Mouse (Mus musculus): ENCODE data around the gene Olfr209. TPM values are rescaled to one million over a fixed set of nuclear protein-coding genes. Genes with fewer than 3 reads are reported as not detected.
"Not testable (repeated sequence)": the region's sequence is repeated elsewhere in the genome, so short reads cannot be mapped to it uniquely, and the experiment has no call there.

Olfr209 gene
- polyA plus RNA-seq, 1 experiment from 2014 or later, result not detected

DNA sequence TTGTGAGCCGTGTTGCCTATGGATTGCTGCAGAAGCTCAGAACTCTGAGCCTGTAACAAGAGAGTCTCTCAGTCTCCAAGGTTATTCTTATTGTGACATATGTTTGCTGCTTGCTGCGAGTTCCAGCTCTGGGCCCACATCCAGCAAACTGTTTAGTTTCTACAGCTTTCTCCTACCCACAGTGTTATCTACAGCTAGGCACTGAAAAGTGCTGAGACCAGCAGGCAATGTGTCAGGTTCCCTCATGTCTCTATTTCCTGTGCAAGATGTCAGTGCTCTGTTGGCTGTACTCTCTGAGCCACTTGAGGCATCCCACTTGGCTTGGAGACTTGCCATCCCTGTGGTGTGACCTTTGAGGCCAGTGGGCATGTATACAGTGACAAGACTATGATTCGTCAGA, 29.5 kb upstream of the Olfr209 start:
- Histone ChIP-seq H3K9me3 (ENCODE audit: control insufficient read depth, low read depth, low read length) (no peaks in the 10 kb centered on the region), H3K4me3 (ENCODE audit: low read depth, low read length) (no peak overlapping the region), H3K27ac (ENCODE audit: low read length) (no peak overlapping the region), H3K4me2 (replicated peaks; ENCODE audit: low read depth, low read length) (no peak overlapping the region), H3K4me1 (ENCODE audit: control insufficient read depth, insufficient read depth, low read length) (no peaks in the 10 kb centered on the region), H3K36me3 (ENCODE audit: control insufficient read depth, insufficient read depth, low read length) (no peaks in the 10 kb centered on the region), H3K27me3 (ENCODE audit: control insufficient read depth, insufficient read depth, low read length) (no peaks in the 10 kb centered on the region), H3K9ac (replicated peaks; ENCODE audit: low read depth, low read length) (no peak overlapping the region)
- WGBS, result 62% methylated on average over 3 of the region's 3 CpGs
- ATAC-seq (ENCODE audit: insufficient number of reproducible peaks, insufficient read depth, low FRiP score, low read depth), result no peak

- 82% methylated on average over 1 of the region's 1 CpGs for WGBS
- H3K4me3 ChIP-seq (ENCODE audit: low read depth, low read length), result no peak within 1 kb of the TSS
- no peaks in the 10 kb centered on the region for H3K4me1 ChIP-seq (ENCODE audit: control insufficient read depth, insufficient read depth, low read length)
These were observed 14.6 kb downstream of the Olfr209 start, which contains the start of gene Olfr206 for GRCm38 (mm10) chr16:59349146-59349545. Gene Olfr206 (minus strand): TSS chr16:59349246.

GRCm38 (mm10) chr16:59331038-59331437, 32.8 kb downstream of the Olfr209 start, which contains the start of gene Olfr205:
Gene Olfr205 (minus strand): TSS chr16:59331138.
- no peaks in the 10 kb centered on the region for H3K9me3 ChIP-seq (ENCODE audit: control insufficient read depth, low read depth, low read length)
- H3K27ac ChIP-seq (ENCODE audit: low read length), result no peak within 1 kb of the TSS
- H3K9ac ChIP-seq (replicated peaks; ENCODE audit: low read depth, low read length), result no peak within 1 kb of the TSS
- no peaks in the 10 kb centered on the region for H3K27me3 ChIP-seq (ENCODE audit: control insufficient read depth, insufficient read depth, low read length)
- no peaks in the 10 kb centered on the region for H3K36me3 ChIP-seq (ENCODE audit: control insufficient read depth, insufficient read depth, low read length)
- H3K4me1 ChIP-seq (ENCODE audit: control insufficient read depth, insufficient read depth, low read length), result no peaks in the 10 kb centered on the region
- no peak for ATAC-seq (ENCODE audit: insufficient number of reproducible peaks, insufficient read depth, low FRiP score, low read depth)
- no peak within 1 kb of the TSS for H3K4me3 ChIP-seq (ENCODE audit: low read depth, low read length)
- H3K4me2 ChIP-seq (replicated peaks; ENCODE audit: low read depth, low read length), result no peak within 1 kb of the TSS

More at GRCm38 (mm10) chr16:59349146-59349545, 14.6 kb downstream of the Olfr209 start, which contains the start of gene Olfr206:
- no peak within 1 kb of the TSS for H3K4me2 ChIP-seq (replicated peaks; ENCODE audit: low read depth, low read length)
- H3K9me3 ChIP-seq (ENCODE audit: control insufficient read depth, low read depth, low read length), result no peaks in the 10 kb centered on the region
- no peaks in the 10 kb centered on the region for H3K36me3 ChIP-seq (ENCODE audit: control insufficient read depth, insufficient read depth, low read length)
- no peak within 1 kb of the TSS for H3K27ac ChIP-seq (ENCODE audit: low read length)
- no peaks in the 10 kb centered on the region for H3K27me3 ChIP-seq (ENCODE audit: control insufficient read depth, insufficient read depth, low read length)
- H3K9ac ChIP-seq (replicated peaks; ENCODE audit: low read depth, low read length), result no peak within 1 kb of the TSS
- no peak for ATAC-seq (ENCODE audit: insufficient number of reproducible peaks, insufficient read depth, low FRiP score, low read depth)

DNA sequence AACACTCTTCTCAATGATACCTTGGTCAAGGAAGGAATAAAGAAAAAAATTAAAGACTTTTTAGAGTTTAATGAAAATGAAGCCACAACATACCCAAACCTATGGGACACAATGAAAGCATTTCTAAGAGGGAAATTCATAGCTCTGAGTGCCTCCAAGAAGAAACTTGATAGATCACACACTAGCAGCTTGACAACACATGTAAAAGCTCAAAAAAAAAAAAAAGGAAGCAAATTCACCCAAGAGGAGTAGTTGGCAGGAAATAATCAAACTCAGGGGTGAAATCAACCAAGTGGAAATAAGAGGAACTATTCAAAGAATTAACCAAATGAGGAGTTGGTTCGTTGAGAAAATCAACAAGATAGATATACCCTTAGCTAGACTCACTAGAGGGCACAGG, 40.5 kb downstream of the Olfr209 start:
- H3K36me3 ChIP-seq (ENCODE audit: control insufficient read depth, insufficient read depth, low read length); H3K27me3 ChIP-seq (ENCODE audit: control insufficient read depth, insufficient read depth, low read length); H3K9me3 ChIP-seq (ENCODE audit: control insufficient read depth, low read depth, low read length); ATAC-seq (ENCODE audit: insufficient number of reproducible peaks, insufficient read depth, low FRiP score, low read depth); H3K4me2 ChIP-seq (replicated peaks; ENCODE audit: low read depth, low read length); H3K4me1 ChIP-seq (ENCODE audit: control insufficient read depth, insufficient read depth, low read length); H3K27ac ChIP-seq (ENCODE audit: low read length); H3K9ac ChIP-seq (replicated peaks; ENCODE audit: low read depth, low read length); H3K4me3 ChIP-seq (ENCODE audit: low read depth, low read length): not testable (repeated sequence)
- 67% methylated on average over 1 of the region's 1 CpGs for WGBS

- no peak within 1 kb of the TSS for H3K27ac ChIP-seq (ENCODE audit: low read length)
- no peak within 1 kb of the TSS for H3K9ac ChIP-seq (replicated peaks; ENCODE audit: low read depth, low read length)
- no peaks in the 10 kb centered on the region for H3K36me3 ChIP-seq (ENCODE audit: control insufficient read depth, insufficient read depth, low read length)
- H3K27me3 ChIP-seq (ENCODE audit: control insufficient read depth, insufficient read depth, low read length), result no peaks in the 10 kb centered on the region
- no peaks in the 10 kb centered on the region for H3K9me3 ChIP-seq (ENCODE audit: control insufficient read depth, low read depth, low read length)
- H3K4me1 ChIP-seq (ENCODE audit: control insufficient read depth, insufficient read depth, low read length), result no peaks in the 10 kb centered on the region
- H3K4me3 ChIP-seq (ENCODE audit: low read depth, low read length), result no peak within 1 kb of the TSS
- ATAC-seq (ENCODE audit: insufficient number of reproducible peaks, insufficient read depth, low FRiP score, low read depth), result no peak
- no peak within 1 kb of the TSS for H3K4me2 ChIP-seq (replicated peaks; ENCODE audit: low read depth, low read length)
These were observed 45.6 kb downstream of the Olfr209 start, which contains the start of gene Olfr204 for GRCm38 (mm10) chr16:59318148-59318547. Gene Olfr204 (minus strand): TSS chr16:59318248.

Other genes starting within 250 kb of the Olfr209 start
- not detected in 2 replicates for gene Olfr194, start 242.9 kb downstream of the Olfr209 start, polyA plus RNA-seq (2014; fragmentation: Nextera tagmentation; extraction: Ambion mirVana)
- not detected in 2 replicates for gene Olfr195, start 216.9 kb downstream of the Olfr209 start, polyA plus RNA-seq (2014; fragmentation: Nextera tagmentation; extraction: Ambion mirVana)
- not detected in 2 replicates for gene Olfr196, start 193.5 kb downstream of the Olfr209 start, polyA plus RNA-seq (2014; fragmentation: Nextera tagmentation; extraction: Ambion mirVana)
- not detected in 2 replicates for gene Olfr198, start 160.5 kb downstream of the Olfr209 start, polyA plus RNA-seq (2014; fragmentation: Nextera tagmentation; extraction: Ambion mirVana)
- not detected in 2 replicates for gene Olfr199, start 144.2 kb downstream of the Olfr209 start, polyA plus RNA-seq (2014; fragmentation: Nextera tagmentation; extraction: Ambion mirVana)
- not detected in 2 replicates for gene Olfr201, start 91.4 kb downstream of the Olfr209 start, polyA plus RNA-seq (2014; fragmentation: Nextera tagmentation; extraction: Ambion mirVana)
- gene Olfr202, start 77.2 kb downstream of the Olfr209 start, polyA plus RNA-seq (2014; fragmentation: Nextera tagmentation; extraction: Ambion mirVana), result not detected in 2 replicates
- not detected in 2 replicates for gene Olfr203, start 65.1 kb downstream of the Olfr209 start, polyA plus RNA-seq (2014; fragmentation: Nextera tagmentation; extraction: Ambion mirVana)
- gene Olfr204, start 45.7 kb downstream of the Olfr209 start, polyA plus RNA-seq (2014; fragmentation: Nextera tagmentation; extraction: Ambion mirVana), result not detected in 2 replicates
- not detected in 2 replicates for gene Olfr205, start 32.9 kb downstream of the Olfr209 start, polyA plus RNA-seq (2014; fragmentation: Nextera tagmentation; extraction: Ambion mirVana)
- not detected in 2 replicates for gene Olfr206, start 14.7 kb downstream of the Olfr209 start, polyA plus RNA-seq (2014; fragmentation: Nextera tagmentation; extraction: Ambion mirVana)
- not detected in 2 replicates for gene Gabrr3, start 43.3 kb upstream of the Olfr209 start, polyA plus RNA-seq (2014; fragmentation: Nextera tagmentation; extraction: Ambion mirVana)
- 38.3 and 38.7 TPM in 2 replicates for gene Riox2, start 107.8 kb upstream of the Olfr209 start, polyA plus RNA-seq (2014; fragmentation: Nextera tagmentation; extraction: Ambion mirVana)
- gene Crybg3, start 237.0 kb upstream of the Olfr209 start, polyA plus RNA-seq (2014; fragmentation: Nextera tagmentation; extraction: Ambion mirVana), result 16.8 and 18.4 TPM in 2 replicates

Data from stomach, embryonic 14.5 days (tissue).